Mouse (Mus musculus) myocyte (in vitro differentiated cells): Measurements from ENCODE around the gene Htr2b. TPM values are rescaled to one million over a fixed set of nuclear protein-coding genes. Genes with fewer than 3 reads are reported as not detected.
A peak's percentile ranks its signal among the peaks of the same experiment; 100 is the strongest.

Source experiments
- H3K27me3 ChIP-seq: one replicate; pipeline ENCODE4 v1.6.1; 2011; ENCODE audit not compliant: control insufficient read depth, insufficient read depth, insufficient read length
- H3K36me3 ChIP-seq: one replicate; pipeline ENCODE4 v1.6.1; 2011; ENCODE audit not compliant: control insufficient read depth, insufficient read depth
- H3K4me2 ChIP-seq: one replicate; pipeline ENCODE4 v1.6.1; 2011; ENCODE audit warnings: low read depth, control low read depth
- H3K4me3 ChIP-seq: one replicate; pipeline ENCODE4 v1.5.1; 2011; ENCODE audit warnings: mild to moderate bottlenecking, control low read depth, moderate library complexity
- H3K79me2 ChIP-seq: one replicate; pipeline ENCODE4 v1.6.1; 2011; ENCODE audit not compliant: control insufficient read depth, insufficient read depth
- H3ac ChIP-seq: one replicate; pipeline ENCODE4 v1.6.1; 2011; ENCODE audit not compliant: control insufficient read depth, insufficient read length
- CEBPB ChIP-seq: IDR thresholded peaks from 2 replicates; pipeline ENCODE4 v1.6.1; 2011; ENCODE audit warnings: mild to moderate bottlenecking, moderate library complexity; ENCODE audit not compliant: poor library complexity, insufficient read depth, severe bottlenecking
- E2F4 ChIP-seq: IDR thresholded peaks from one replicate; pipeline ENCODE4 v1.6.1; 2011; ENCODE audit warnings: mild to moderate bottlenecking, control low read depth, moderate library complexity; ENCODE audit not compliant: insufficient read depth
- MAX ChIP-seq: IDR thresholded peaks from one replicate; pipeline ENCODE4 v1.6.1; 2011; ENCODE audit warnings: low read depth, mild to moderate bottlenecking, control low read depth
- MYOD1 ChIP-seq, 3 experiments: IDR thresholded peaks; one replicate each; pipeline ENCODE4 v1.6.1; 2011; ENCODE audit warnings: control low read depth in 2 of 3, low read depth in 2 of 3, mild to moderate bottlenecking in 2 of 3, moderate library complexity in 1 of 3; ENCODE audit not compliant: insufficient read length in 2 of 3, control insufficient read depth in 1 of 3
- MYOG ChIP-seq, 3 experiments: IDR thresholded peaks; one replicate each; pipeline ENCODE4 v1.6.1; 2011; ENCODE audit warnings: control low read depth in 2 of 3, low read depth in 2 of 3, mild to moderate bottlenecking in 2 of 3; ENCODE audit not compliant: insufficient read length in 2 of 3, control insufficient read depth in 1 of 3, insufficient read depth in 1 of 3
- POLR2A ChIP-seq: IDR thresholded peaks from one replicate; pipeline ENCODE4 v1.6.1; 2011; ENCODE audit warnings: low read depth, mild to moderate bottlenecking, control low read depth, moderate library complexity; ENCODE audit not compliant: insufficient read length
- POLR2AphosphoS2 ChIP-seq: IDR thresholded peaks from one replicate; pipeline ENCODE4 v1.6.1; 2011; ENCODE audit warnings: low read depth, control low read depth; ENCODE audit not compliant: insufficient read length
- REST ChIP-seq: IDR thresholded peaks from one replicate; pipeline ENCODE4 v1.6.1; 2011; ENCODE audit warnings: mild to moderate bottlenecking, control low read depth, moderate library complexity; ENCODE audit not compliant: insufficient read depth, insufficient read length
- SRF ChIP-seq: IDR thresholded peaks from one replicate; pipeline ENCODE4 v1.6.1; 2011; ENCODE audit warnings: low read depth; ENCODE audit not compliant: control insufficient read depth, insufficient read length
- TCF12 ChIP-seq: IDR thresholded peaks from one replicate; pipeline ENCODE4 v1.6.1; 2011; ENCODE audit warnings: mild to moderate bottlenecking, control low read depth; ENCODE audit not compliant: poor library complexity, insufficient read depth, severe bottlenecking
- TCF3 ChIP-seq: IDR thresholded peaks from one replicate; pipeline ENCODE4 v1.6.1; 2011; ENCODE audit warnings: low read depth, control low read depth; ENCODE audit not compliant: insufficient read length
- USF1 ChIP-seq: IDR thresholded peaks from one replicate; pipeline ENCODE4 v1.6.1; 2011; ENCODE audit warnings: low read depth, mild to moderate bottlenecking, control low read depth, moderate library complexity
- polyA plus RNA-seq: library from polyadenylated mRNA; unstranded; fragments of >200 nt; fragmentation: generic; extraction: Trizol; gene quantifications from one replicate; pipeline ENCODE4 v1.2.1, GENCODE M21; 2012; ENCODE audit warnings: missing spikeins

Htr2b gene
- polyA plus RNA-seq, 1 experiment = 2.3 TPM

DNA sequence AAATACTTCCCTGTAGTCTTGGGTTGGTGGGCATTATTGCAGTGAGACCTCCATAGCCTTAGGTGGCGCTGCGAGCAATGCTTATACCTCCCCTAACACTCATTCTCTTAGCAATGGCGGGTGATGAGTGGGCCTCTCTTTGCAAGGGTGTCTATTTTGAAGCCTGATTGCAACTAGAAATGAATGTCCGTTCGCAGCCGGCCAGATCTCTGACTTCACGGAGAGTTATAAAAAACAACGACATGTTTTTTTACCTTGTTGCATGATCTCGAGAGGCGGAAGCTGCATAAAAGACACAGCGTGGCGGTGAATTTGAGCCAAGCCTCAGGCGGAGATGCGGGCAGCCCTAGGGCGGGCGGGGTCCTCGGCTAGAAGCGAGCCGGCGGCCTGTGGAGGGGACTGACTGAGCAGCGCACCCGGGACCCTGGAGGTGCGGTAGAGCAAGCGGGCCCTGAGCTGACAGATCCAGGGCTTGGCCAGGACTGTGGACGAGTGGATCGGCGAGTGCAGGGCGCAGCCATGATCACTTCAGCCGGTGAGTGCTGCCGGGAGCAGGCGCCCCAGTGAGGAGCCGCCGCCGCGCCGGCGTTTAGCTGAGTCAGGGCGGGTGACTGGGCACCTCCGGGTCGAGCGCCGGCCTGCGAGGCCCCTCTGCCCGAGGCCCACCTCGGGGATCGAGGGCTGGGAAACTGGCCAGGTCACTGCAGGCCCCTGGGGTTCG is 47.3 kb downstream of the Htr2b start, which contains the start of gene Psmd1:
Gene Psmd1 (plus strand): TSS at position 117 of the 721 bp plus-strand sequence.
- TF ChIP-seq MAX (peak; percentile 94), POLR2A (peak; percentile 90), POLR2AphosphoS2 (peak; percentile 84), E2F4 (peak; percentile 31), REST (no peak), TCF3 (no peak), MYOG (IDR thresholded peaks at IDR 0.05; ENCODE audit: control insufficient read depth in 1 of 3, insufficient read depth in 1 of 3, insufficient read length in 2 of 3, low read depth in 2 of 3) (no peak)
- Histone ChIP-seq H3K79me2 (peaks cover 49% of the 10 kb centered on the region), H3ac (peak within 1 kb of the TSS; percentile 75), H3K4me2 (peak within 1 kb of the TSS; percentile 93), H3K36me3 (no peaks in the 10 kb centered on the region), H3K27me3 (no peaks in the 10 kb centered on the region), H3K4me3 (peak within 1 kb of the TSS; percentile 97)

- Histone ChIP-seq H3K36me3 (no peaks in the 10 kb centered on the region), H3K4me3 (no peak overlapping the region), H3ac (no peak overlapping the region), H3K4me2 (no peak overlapping the region), H3K79me2 (peaks cover 30% of the 10 kb centered on the region), H3K27me3 (no peaks in the 10 kb centered on the region)
- TF ChIP-seq MYOG (IDR thresholded peaks at IDR 0.05; ENCODE audit: control insufficient read depth in 1 of 3, insufficient read depth in 1 of 3, insufficient read length in 2 of 3, low read depth in 2 of 3) (no peak), TCF3 (no peak), E2F4 (no peak), SRF (no peak), CEBPB (no peak), USF1 (no peak), MAX (no peak), REST (no peak), POLR2A (no peak), POLR2AphosphoS2 (no peak), MYOD1 (IDR thresholded peaks at IDR 0.05; ENCODE audit: control insufficient read depth in 1 of 3, insufficient read length in 2 of 3, low read depth in 2 of 3) (no peak), TCF12 (no peak)
These were observed 49.2 kb downstream of the Htr2b start for GRCm38 (mm10) chr1:86062523-86062922.

DNA sequence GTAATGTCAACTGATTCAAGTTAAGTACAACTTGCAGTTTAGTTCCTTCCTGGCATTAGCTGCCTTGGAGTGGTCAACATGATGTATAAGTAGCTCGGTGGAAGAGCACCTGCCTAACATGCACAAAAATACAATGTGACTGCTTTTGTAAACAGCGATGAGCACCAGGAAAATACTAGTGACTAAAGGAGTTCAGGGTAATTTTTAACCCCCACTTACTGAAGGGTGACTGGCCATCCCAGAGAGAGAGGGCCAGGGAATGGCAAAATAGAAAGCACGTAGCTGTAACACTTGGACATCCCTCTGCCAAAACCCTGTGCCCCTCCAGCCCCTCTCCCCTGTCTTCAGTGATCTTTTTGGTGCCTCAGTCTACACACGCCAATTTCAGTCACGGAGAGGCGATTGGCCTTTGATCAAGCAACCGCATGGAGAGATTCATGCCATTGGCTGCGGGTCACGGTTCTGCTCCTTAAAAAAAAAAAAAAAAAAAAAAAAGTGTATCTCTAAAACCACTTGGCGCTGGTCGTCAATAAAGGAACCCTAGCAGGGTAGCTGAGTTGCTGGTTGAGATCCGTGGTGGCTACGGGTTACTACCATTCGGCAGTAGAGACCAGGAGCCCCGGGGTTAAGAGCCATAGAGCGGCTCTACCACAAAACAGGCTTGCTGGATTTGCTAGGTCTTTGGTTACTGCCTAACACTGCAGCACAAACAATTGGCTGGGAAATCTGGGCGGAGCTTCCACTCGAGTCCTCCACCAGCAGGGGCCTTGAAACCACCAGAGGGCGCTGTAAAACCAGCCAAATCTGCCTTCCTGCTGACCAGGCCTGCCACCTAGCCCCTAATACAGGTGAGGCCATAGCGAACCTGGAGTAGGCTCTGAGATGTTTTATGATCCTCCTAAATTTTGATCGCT is 52.7 kb downstream of the Htr2b start:
- Histone ChIP-seq H3K4me3 (peak overlapping the region; percentile 10), H3ac (no peak overlapping the region), H3K79me2 (no peaks in the 10 kb centered on the region), H3K4me2 (peak overlapping the region; percentile 74), H3K27me3 (peaks cover 10% of the 10 kb centered on the region), H3K36me3 (no peaks in the 10 kb centered on the region)
- TF ChIP-seq TCF12 (no peak), MYOG (IDR thresholded peaks at IDR 0.05; ENCODE audit: control insufficient read depth in 1 of 3, insufficient read depth in 1 of 3, insufficient read length in 2 of 3, low read depth in 2 of 3) (no peak)

DNA sequence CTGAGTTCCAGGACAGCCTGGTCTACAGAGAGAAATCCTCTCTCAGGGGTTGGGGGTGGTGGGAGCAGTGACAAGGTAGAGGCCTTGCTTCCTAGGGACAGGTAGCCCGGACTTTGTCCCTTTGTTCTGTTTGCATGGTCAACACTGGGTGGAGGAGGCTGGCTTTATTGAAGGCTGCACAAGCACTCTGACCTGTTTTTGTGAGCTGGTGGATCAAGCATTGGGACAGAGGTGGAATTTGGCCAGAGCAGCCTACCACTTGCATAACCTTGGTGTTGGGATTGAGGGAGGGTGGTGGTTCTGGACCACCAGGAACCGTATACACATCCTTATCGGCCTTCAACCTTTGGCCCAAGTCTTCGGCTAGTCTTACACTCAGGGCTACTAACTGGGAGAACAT is 55.5 kb downstream of the Htr2b start:
- Histone ChIP-seq H3K4me3 (no peak overlapping the region), H3ac (no peak overlapping the region)
- TF ChIP-seq CEBPB (no peak), TCF3 (no peak), REST (no peak), MYOG (IDR thresholded peaks at IDR 0.05; ENCODE audit: control insufficient read depth in 1 of 3, insufficient read depth in 1 of 3, insufficient read length in 2 of 3, low read depth in 2 of 3) (no peak), USF1 (no peak), MYOD1 (IDR thresholded peaks at IDR 0.05; ENCODE audit: control insufficient read depth in 1 of 3, insufficient read length in 2 of 3, low read depth in 2 of 3) (no peak), POLR2AphosphoS2 (no peak), SRF (no peak), E2F4 (no peak), TCF12 (no peak), MAX (no peak), POLR2A (no peak)

DNA sequence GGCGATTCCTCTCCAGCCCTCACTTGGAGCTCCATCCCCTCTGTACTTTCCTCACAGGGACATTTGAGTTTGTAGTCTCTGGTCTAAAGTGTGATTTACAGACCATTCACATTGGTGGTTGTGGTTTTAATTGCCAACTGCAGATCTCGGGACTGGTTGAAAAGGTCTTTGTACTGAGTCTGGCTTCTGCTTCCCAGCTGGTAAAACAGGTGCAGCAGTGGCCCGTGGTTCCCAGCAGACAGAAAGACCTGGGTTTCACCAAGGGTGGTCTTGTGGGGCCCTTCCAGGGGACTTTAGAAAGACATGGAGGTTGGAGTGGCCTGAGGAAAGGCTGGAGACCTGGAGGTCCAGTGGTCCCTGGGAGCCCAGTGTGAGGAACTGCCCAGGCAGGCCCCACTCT is 56.8 kb downstream of the Htr2b start:
- Histone ChIP-seq H3K27me3 (peaks cover 14% of the 10 kb centered on the region), H3ac (no peak overlapping the region), H3K4me2 (no peak overlapping the region), H3K79me2 (no peaks in the 10 kb centered on the region), H3K36me3 (no peaks in the 10 kb centered on the region), H3K4me3 (no peak overlapping the region)
- no peak for TF ChIP-seq USF1
- TF ChIP-seq MYOG (IDR thresholded peaks at IDR 0.05; ENCODE audit: control insufficient read depth in 1 of 3, insufficient read depth in 1 of 3, insufficient read length in 2 of 3, low read depth in 2 of 3) = peak in 1 of 3 experiments; percentile 63
- no peak for TF ChIP-seq MAX
- TF ChIP-seq MYOD1 (IDR thresholded peaks at IDR 0.05; ENCODE audit: control insufficient read depth in 1 of 3, insufficient read length in 2 of 3, low read depth in 2 of 3) = peak in 2 of 3 experiments; percentile 47 to 60

More for the DNA sequence above, 55.5 kb downstream of the Htr2b start:
- H3K36me3 ChIP-seq = no peaks in the 10 kb centered on the region
- peaks cover 14% of the 10 kb centered on the region for H3K27me3 ChIP-seq
- no peak overlapping the region for H3K4me2 ChIP-seq
- H3K79me2 ChIP-seq = no peaks in the 10 kb centered on the region
